Mouse (Mus musculus) CD4-positive naive resting alpha-beta T cell, adult 76 days (primary cell): ENCODE measurements around the gene D3Ertd254e. TPM values are rescaled to one million over a fixed set of nuclear protein-coding genes. Genes with fewer than 3 reads are reported as not detected.

Source experiments
- total RNA-seq: library from RNA; stranded (reverse); gene quantifications from one replicate; pipeline ENCODE4 v1.2.4, GENCODE M21; 2023

D3Ertd254e gene
- total RNA-seq = 3.8 TPM

GRCm38 (mm10) chr3:36150934-36151686, at the start of gene D3Ertd254e:
TSS of gene D3Ertd254e (plus strand) at chr3:36151017.

Other genes starting within 250 kb of the D3Ertd254e start
- gene Dcun1d1, start 213.6 kb upstream of the D3Ertd254e start, total RNA-seq = 91.7 TPM
- gene Mccc1, start 150.3 kb upstream of the D3Ertd254e start, total RNA-seq = 30.7 TPM
- not detected for gene Ccdc144b, start 97.5 kb upstream of the D3Ertd254e start, total RNA-seq
- 41.5 TPM for gene Acad9, start 85.0 kb upstream of the D3Ertd254e start, total RNA-seq
- gene Qrfpr, start 71.3 kb downstream of the D3Ertd254e start, total RNA-seq = not detected